Mouse (Mus musculus): Measurements from ENCODE around the gene Zfp202.
A peak's percentile ranks its signal among the peaks of the same experiment; 100 is the strongest.
"Not testable (repeated sequence)": the region's sequence is repeated elsewhere in the genome, so short reads cannot be mapped to it uniquely, and the experiment has no call there.

Gene Zfp202

DNA sequence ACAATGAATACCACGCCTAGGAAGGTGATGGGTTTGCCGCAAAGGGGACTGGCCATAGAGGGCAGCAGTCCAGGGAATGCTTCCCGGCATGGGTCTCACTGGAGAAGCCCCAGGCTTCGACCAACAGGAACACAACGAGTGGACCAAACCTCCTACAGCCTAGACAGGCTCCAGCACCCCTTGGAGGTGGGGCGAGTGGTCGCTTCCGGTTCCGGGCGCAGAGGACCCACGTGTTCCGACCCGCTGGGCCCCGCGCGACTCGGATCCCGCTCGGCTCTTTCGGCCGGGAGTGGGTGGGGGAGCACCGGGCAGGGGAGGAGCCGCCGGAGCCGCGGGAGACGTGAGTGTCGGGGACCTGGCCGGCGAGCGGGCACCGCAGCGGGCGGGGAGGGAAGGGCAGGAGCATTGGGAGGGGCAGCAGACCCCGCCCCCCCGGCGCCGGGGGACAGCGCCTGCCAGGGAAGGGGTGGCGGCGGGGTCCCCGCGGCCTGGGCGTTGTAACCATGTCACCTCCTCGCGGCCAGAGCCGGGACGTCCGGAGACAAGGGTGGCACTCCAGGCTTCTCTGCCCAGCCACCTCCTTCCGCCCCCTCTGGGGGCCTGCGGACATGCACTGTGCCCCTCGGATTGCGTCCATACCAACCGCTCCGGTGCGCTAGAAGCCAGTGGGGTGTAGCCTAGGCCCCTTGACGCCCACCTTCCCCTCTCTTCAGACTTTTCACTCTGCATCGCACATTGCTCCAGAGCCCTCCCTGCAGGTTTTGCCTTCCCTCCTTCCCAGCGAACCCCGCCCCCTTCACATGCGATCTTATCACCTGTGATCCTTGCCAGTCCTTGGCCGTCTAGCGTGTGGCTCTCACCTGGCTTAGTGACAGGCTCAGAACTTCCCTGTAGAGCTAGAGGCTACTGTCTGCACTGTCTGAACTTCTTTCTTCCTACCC is at the start of gene Zfp202:
Gene Zfp202, plus strand, starts transcription at position 219 of the 941 bp plus-strand sequence.
- DNase-seq = peak; percentile 92 to 95

- no peak for DNase-seq
Observed at GRCm38 (mm10) chr9:40155118-40155644, 36.9 kb upstream of the Zfp202 start.

GRCm38 (mm10) chr9:40166446-40166845 is 25.7 kb upstream of the Zfp202 start:
- DNase-seq = no peak

GRCm38 (mm10) chr9:40177017-40177416 is 15.1 kb upstream of the Zfp202 start:
- DNase-seq = no peak

DNA sequence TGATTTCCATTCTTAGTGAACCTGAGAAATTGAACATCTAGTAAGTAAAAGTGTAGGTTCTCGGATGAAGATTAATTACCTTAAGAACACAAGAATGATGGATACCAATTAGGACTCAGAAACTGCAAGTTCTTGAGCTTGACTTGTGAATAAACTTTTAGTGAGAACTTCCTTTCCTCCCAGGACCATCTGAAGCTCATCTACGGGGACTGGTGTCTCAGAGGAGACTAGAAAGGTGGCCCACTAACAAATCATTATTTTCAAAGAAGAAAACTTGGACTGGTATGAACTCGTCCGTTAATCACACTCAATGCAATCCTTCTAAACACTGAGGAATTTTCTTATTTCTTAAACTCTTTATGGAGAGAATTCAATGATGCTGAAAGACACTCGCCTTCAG is 11.5 kb upstream of the Zfp202 start, which contains the start of gene Olfr986:
Gene Olfr986, plus strand, starts transcription at position 301 of the 400 bp plus-strand sequence.
- no peak for DNase-seq

DNA sequence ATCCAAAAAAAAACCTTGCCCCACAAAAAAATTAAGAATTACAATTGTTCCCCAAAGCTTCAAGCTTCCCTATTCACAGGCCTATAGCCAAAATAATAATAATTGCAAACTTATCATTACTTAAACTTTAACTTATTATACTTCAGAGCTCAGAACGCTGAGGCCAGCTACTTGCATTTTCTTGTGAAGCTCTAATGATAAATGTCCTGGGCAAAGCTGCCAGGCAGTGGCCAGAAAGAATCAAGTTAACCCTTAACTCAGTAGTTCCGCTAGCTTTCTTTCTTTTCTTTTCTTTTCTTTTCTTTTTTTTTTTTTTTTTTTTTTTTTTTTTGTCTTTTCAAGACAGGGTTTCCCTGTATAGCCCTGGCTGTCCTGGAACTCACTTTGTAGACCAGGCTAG is 7.0 kb upstream of the Zfp202 start:
- DNase-seq = not testable (repeated sequence)

DNA sequence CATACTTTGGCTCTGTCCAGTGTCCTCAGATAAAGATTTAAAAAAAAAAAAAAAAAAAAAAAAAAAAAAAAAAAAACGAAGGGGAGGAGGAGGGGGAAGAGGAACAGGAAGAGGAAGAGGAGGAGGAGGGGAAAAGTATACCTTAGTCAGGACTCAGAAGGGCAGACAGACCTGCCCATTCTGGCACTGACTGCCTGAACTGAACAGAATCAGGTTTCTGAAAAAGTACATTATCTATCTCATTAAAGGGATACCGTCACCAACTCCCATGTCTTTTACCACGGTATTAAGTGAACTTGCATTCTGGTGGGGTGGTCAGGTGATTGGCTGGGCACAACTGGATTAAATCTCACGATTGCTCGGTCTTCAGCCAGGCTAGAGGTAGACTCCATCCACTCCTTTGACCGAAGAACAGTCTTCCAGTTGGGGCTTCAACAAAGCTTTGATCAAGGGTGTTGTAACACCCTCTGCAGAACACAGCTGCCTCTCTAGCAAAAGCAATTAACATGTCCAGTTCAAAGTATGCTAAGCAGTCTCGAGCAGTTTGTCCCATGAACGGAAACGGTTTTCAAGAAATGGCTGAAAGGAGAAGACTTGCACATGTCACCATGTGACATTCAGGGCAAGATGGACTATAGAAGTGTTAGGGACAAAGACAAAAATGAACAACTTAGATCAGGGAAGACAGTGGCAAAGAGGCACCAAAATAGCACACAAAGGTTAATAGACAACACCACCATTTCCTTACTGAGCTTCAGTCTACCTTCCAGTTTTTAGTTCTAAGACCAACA is 835 bp upstream of the Zfp202 start:
- DNase-seq = no peak

GRCm38 (mm10) chr9:40195981-40196380 is 3.9 kb downstream of the Zfp202 start:
- peak in 1 of 2 experiments; percentile 8 for DNase-seq

- DNase-seq = no peak
Observed at GRCm38 (mm10) chr9:40206546-40206950, 14.4 kb downstream of the Zfp202 start.

GRCm38 (mm10) chr9:40210744-40211143 is 18.6 kb downstream of the Zfp202 start:
- DNase-seq = no peak

- DNase-seq = no peak
Observed at GRCm38 (mm10) chr9:40214058-40214457, 21.9 kb downstream of the Zfp202 start.

GRCm38 (mm10) chr9:40216651-40217050 is 24.5 kb downstream of the Zfp202 start:
- no peak for DNase-seq

- DNase-seq = no peak
Observed at GRCm38 (mm10) chr9:40224289-40224688, 32.2 kb downstream of the Zfp202 start.

DNA sequence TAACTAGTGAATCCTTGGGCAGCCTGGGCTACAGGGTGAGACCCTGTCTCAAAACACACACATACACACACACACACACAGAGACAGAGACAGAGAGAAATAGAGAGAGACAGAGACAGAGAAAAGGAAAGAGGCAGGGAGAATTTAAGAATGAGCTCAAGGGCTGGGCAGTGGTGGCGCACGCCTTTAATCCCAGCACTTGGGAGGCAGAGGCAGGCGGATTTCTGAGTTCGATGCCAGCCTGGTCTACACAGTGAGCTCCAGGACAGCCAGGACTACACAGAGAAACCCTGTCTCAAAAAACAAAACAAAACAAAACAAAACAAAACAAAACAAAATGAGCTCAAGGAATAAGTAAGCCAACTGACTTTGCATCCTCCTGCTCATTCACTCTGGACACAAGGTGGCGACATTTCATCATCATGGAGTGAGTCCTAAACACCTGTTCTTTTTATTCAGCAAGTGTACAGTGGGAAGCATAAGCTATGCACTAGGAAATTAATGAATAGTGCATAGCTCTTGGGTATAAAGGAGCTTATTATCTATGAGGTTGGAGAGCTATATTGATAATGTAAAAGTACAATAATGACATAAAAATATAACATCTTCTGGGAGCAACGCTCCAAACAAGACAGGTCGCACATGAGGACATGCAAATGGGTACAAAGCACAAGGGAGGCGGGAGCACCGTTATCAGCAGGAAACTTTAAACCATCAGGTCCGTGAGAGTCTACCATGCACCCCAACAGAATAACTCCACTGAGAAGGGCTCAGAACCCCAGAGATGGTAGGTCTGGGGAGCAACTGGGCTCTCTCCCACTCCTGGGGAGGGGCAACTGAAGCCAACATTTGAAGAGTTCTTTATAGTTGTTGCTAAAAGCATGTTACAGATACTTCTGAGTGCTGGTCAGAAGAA is 36.0 kb downstream of the Zfp202 start:
- DNase-seq = peak in 1 of 2 experiments; percentile 43

- DNase-seq = no peak
Observed at GRCm38 (mm10) chr9:40228804-40229331, 36.8 kb downstream of the Zfp202 start.

GRCm38 (mm10) chr9:40229479-40229878 is 37.4 kb downstream of the Zfp202 start:
- no peak for DNase-seq

GRCm38 (mm10) chr9:40231019-40231418 is 38.9 kb downstream of the Zfp202 start:
- no peak for DNase-seq

GRCm38 (mm10) chr9:40234233-40235072 is 42.3 kb downstream of the Zfp202 start:
- no peak for DNase-seq

- no peak for DNase-seq
Observed at GRCm38 (mm10) chr9:40235220-40235619, 43.1 kb downstream of the Zfp202 start.

DNA sequence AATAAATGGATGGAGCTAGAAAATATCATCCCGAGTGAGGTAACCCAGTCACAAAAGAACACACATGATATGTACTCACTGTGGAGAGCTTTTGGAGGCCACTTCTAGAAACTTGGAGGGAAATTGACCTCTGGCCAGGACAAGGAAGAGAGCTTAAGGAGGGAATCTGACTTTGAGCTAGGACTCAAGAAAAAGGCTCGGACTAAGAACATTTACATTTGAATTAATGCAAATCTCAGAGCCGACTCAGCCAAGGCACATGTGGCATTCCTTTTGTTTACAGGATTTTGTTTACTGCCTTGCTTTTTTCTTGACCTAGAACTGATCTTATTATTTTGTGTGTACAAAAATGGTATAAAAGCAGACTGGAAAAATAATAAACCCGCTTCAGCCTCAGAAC is 47.6 kb downstream of the Zfp202 start:
- no peak for DNase-seq

- DNase-seq = no peak
Observed at GRCm38 (mm10) chr9:40240311-40240710, 48.2 kb downstream of the Zfp202 start.
